Mouse (Mus musculus) midbrain, embryonic 11.5 days (tissue): ENCODE data around the gene Tmem161a. TPM values are rescaled to one million over a fixed set of nuclear protein-coding genes. Genes with fewer than 3 reads are reported as not detected.

Experiments
- ATAC-seq: fragments of 200-750 bp; cut with Nextera tagmentation; 2 replicates; pipeline ENCODE4 v1.8.0; 2017; ENCODE audit warnings: moderate TSS enrichment, moderate library complexity; ENCODE audit not compliant: low FRiP score
- DNase-seq: peaks from one replicate; pipeline ENCODE4 v3.0.0; 2015; ENCODE audit warnings: low spot score; ENCODE audit errors: missing footprints
- H3K27ac ChIP-seq: fragments of 300-500 bp; sonication (generic); 2 replicates; pipeline ENCODE4 v1.5.1; 2014; ENCODE audit warnings: low read depth, low read length
- H3K27me3 ChIP-seq: fragments of 300-500 bp; sonication (generic); 2 replicates; pipeline ENCODE4 v1.6.1; 2014; ENCODE audit warnings: mild to moderate bottlenecking, low read length, moderate library complexity, mixed read lengths; ENCODE audit not compliant: control insufficient read depth, insufficient read depth
- H3K36me3 ChIP-seq: fragments of 300-500 bp; sonication (generic); 2 replicates; pipeline ENCODE4 v1.6.1; 2014; ENCODE audit warnings: mild to moderate bottlenecking, low read length, moderate library complexity, mixed read lengths; ENCODE audit not compliant: control insufficient read depth, insufficient read depth
- H3K4me1 ChIP-seq: fragments of 300-500 bp; sonication (generic); 2 replicates; pipeline ENCODE4 v1.6.1; 2014; ENCODE audit warnings: low read length; ENCODE audit not compliant: control insufficient read depth, insufficient read depth
- H3K4me2 ChIP-seq: fragments of 300-500 bp; sonication (generic); 2 replicates; pipeline ENCODE4 v1.6.1; 2014; ENCODE audit warnings: mild to moderate bottlenecking, moderate library complexity
- H3K4me3 ChIP-seq: fragments of 300-500 bp; sonication (generic); 2 replicates; pipeline ENCODE4 v1.5.1; 2014; ENCODE audit warnings: low read depth, low read length
- H3K9ac ChIP-seq: fragments of 300-500 bp; sonication (generic); 2 replicates; pipeline ENCODE4 v1.6.1; 2014; ENCODE audit warnings: low read length
- H3K9me3 ChIP-seq: fragments of 300-500 bp; sonication (generic); 2 replicates; pipeline ENCODE4 v1.6.1; 2016; ENCODE audit warnings: low read length; ENCODE audit not compliant: control insufficient read depth
- WGBS: fragments of 180-500 bp; shearing (Covaris S2); extraction: QIAGEN DNeasy Blood & Tissue Kit; methylation state at CpG from one replicate; pipeline ENCODE4 v1.1.7; 2014; 5-methylcytosine and 5-hydroxymethylcytosine counted together
- polyA plus RNA-seq: library from polyadenylated mRNA; unstranded; fragments of >200 nt; fragmentation: Nextera tagmentation; extraction: Ambion mirVana; gene quantifications from 2 replicates; pipeline ENCODE4 v1.2.1, GENCODE M21; 2014

Tmem161a gene
- polyA plus RNA-seq, 1 experiment from 2014 or later, result 33.3 TPM

DNA sequence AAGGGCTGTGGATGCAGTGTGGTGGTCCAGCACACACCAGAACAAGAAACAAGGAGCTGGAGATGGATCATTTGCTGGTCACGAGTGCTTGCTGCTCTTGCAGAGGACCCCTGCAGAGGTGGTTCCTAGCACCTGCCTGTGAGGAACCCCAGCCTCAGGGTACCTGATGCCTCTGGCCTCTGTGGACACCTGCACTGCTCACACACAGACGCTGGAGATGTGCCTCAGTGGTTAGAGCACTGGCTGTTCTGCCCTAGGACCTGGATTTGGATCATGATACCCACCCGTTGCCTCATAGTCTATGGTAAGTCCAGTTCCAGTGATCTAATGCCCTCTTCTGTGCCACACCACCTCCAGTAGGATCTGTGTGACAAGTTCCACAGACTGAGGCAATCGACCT, 35.6 kb upstream of the Tmem161a start:
- Histone ChIP-seq H3K4me3 (no peak overlapping the region), H3K9me3 (no peaks in the 10 kb centered on the region), H3K36me3 (peaks cover 4% of the 10 kb centered on the region), H3K9ac (no peak overlapping the region), H3K4me1 (peaks cover 20% of the 10 kb centered on the region), H3K27ac (no peak overlapping the region), H3K4me2 (no peak overlapping the region), H3K27me3 (no peaks in the 10 kb centered on the region)
- ATAC-seq (no peak), DNase-seq (peak; percentile 54)
- WGBS, result 79% methylated on average over 4 of the region's 4 CpGs

- Histone ChIP-seq H3K4me2 (peak overlapping the region; percentile 81), H3K4me1 (peaks cover 17% of the 10 kb centered on the region), H3K27me3 (no peaks in the 10 kb centered on the region), H3K36me3 (peaks cover 4% of the 10 kb centered on the region), H3K9ac (no peak overlapping the region; the same call in 1 of the 2 replicates), H3K9me3 (no peaks in the 10 kb centered on the region), H3K4me3 (no peak overlapping the region), H3K27ac (no peak overlapping the region)
- ATAC-seq, result no peak
- WGBS, result 85% methylated on average over 4 of the region's 4 CpGs
- peak; percentile 28 for DNase-seq
These were observed 34.3 kb upstream of the Tmem161a start for GRCm38 (mm10) chr8:70137890-70138289.

GRCm38 (mm10) chr8:70139026-70139857, 32.9 kb upstream of the Tmem161a start, which contains the start of the genes Rfxank, Borcs8 and Mef2b:
Gene Rfxank (minus strand): TSS chr8:70139154.
Gene Borcs8 (plus strand): TSS chr8:70139499.
Gene Mef2b (plus strand): TSS chr8:70139711.
- Histone ChIP-seq H3K36me3 (no peaks in the 10 kb centered on the region), H3K27ac (peak within 1 kb of the TSS; percentile 10), H3K9me3 (no peaks in the 10 kb centered on the region), H3K4me3 (peak within 1 kb of the TSS; percentile 60), H3K9ac (peak within 1 kb of the TSS; percentile 74), H3K4me2 (peak within 1 kb of the TSS; percentile 81), H3K4me1 (peaks cover 17% of the 10 kb centered on the region), H3K27me3 (no peaks in the 10 kb centered on the region)
- ATAC-seq (peak; percentile 98), DNase-seq (peak; percentile 100)
- WGBS, result under 1% methylated on average over 46 of the region's 46 CpGs

DNA sequence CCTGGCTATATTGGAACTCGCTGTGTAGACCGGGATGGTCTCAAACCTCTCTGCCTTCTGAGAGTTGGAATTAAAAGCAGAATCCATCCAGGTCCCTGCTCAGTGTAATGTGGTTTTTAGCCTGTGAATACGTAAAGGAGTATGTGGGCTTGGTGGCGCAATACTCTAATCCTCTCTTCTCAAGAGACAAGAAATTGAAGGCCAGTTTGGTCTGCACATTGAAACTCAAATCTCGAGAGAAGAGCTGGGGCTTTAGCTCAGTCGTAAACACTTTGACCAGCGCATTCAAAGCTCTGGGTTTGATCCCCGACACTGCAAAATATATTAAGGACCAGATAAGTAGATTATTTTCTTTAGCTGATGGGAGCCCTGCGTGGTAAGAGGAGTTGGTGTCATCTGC, 32.2 kb upstream of the Tmem161a start:
- WGBS, result 11% methylated on average over 9 of the region's 9 CpGs
- Histone ChIP-seq H3K9me3 (no peaks in the 10 kb centered on the region), H3K27ac (peak overlapping the region; percentile 10; the same call in 1 of the 2 replicates), H3K4me1 (peaks cover 17% of the 10 kb centered on the region), H3K4me2 (peak overlapping the region; percentile 81), H3K36me3 (no peaks in the 10 kb centered on the region), H3K27me3 (no peaks in the 10 kb centered on the region), H3K4me3 (peak overlapping the region; percentile 60), H3K9ac (peak overlapping the region; percentile 74)
- ATAC-seq (0 out of 2 replicates have a peak, but pooled peaks have one; percentile 1), DNase-seq (no peak)

DNA sequence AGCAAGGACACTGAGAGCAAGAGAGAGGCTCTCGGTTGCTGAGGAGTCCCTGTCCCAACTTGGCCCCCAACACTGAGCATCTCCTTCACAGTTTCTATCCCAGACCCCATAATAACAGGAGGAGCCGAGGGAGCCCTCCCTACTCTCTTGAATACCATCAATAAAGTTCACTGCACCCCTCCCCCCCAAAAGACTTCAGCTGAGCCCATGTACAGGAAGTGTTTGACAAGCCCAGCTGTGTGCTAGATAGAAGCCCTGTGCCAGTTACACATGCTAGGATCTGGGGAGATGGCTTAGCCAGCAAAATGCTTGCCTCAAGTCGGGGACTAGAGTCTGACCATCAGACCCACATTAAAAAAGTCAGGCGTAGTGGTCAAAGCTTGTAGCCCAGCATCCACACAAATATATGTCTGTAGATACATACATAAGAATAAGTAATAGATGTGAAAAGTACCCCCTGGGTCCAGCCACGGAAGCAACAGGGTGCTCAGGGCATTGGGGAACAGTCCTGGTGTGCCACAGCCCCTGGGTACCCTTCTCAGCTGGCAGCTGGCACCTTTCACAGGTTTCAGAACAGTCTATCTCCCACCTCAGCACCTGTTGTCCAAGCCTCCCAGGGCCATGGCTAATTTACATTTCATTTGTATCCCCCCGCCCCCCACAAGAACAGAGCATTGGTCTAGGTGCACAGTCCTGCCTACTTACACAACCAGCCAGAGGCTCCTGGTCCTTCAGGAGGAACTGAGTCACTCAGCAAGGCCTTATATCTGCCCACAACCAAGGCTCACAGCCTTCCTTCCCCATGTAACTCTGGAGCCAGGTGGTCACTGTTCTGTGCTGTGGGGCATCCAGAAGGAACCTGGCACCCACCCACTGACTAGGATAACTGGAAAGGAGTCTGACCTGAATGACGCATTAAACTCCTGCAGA, 24.2 kb upstream of the Tmem161a start:
- Histone ChIP-seq H3K27me3 (no peaks in the 10 kb centered on the region), H3K4me1 (peaks cover 4% of the 10 kb centered on the region), H3K36me3 (peaks cover 5% of the 10 kb centered on the region; the same call in 1 of the 2 replicates), H3K4me3 (no peak overlapping the region), H3K27ac (no peak overlapping the region), H3K9me3 (no peaks in the 10 kb centered on the region), H3K4me2 (no peak overlapping the region), H3K9ac (no peak overlapping the region)
- ATAC-seq (no peak), DNase-seq (peak; percentile 69)
- WGBS, result 84% methylated on average over 7 of the region's 7 CpGs

DNA sequence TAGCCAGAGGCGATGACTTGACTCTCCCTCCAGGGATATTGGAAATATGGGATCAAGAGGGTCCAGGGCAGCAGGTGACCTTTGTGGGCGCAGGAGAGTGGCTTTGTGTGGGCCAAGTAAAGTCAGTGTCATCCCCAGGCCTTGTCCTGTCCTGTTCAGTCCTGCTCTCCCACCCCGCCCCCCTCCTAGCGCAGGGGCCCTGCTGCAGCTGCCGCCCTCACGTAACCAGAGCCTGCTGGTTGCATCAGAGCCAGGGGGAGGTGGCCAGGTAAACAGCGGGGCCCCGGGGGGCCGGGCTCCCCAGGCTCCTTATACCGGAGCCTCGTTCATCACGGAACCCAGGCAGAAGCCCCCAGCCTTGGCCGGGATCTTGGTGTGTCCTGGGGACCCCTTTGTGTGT, 22.0 kb upstream of the Tmem161a start:
- no peak for ATAC-seq
- Histone ChIP-seq H3K4me1 (peaks cover 4% of the 10 kb centered on the region), H3K27me3 (no peaks in the 10 kb centered on the region), H3K9me3 (no peaks in the 10 kb centered on the region), H3K36me3 (peaks cover 5% of the 10 kb centered on the region; the same call in 1 of the 2 replicates), H3K4me2 (no peak overlapping the region), H3K27ac (no peak overlapping the region), H3K4me3 (no peak overlapping the region), H3K9ac (no peak overlapping the region)
- peak; percentile 85 for DNase-seq
- 18% methylated on average over 13 of the region's 13 CpGs for WGBS

DNA sequence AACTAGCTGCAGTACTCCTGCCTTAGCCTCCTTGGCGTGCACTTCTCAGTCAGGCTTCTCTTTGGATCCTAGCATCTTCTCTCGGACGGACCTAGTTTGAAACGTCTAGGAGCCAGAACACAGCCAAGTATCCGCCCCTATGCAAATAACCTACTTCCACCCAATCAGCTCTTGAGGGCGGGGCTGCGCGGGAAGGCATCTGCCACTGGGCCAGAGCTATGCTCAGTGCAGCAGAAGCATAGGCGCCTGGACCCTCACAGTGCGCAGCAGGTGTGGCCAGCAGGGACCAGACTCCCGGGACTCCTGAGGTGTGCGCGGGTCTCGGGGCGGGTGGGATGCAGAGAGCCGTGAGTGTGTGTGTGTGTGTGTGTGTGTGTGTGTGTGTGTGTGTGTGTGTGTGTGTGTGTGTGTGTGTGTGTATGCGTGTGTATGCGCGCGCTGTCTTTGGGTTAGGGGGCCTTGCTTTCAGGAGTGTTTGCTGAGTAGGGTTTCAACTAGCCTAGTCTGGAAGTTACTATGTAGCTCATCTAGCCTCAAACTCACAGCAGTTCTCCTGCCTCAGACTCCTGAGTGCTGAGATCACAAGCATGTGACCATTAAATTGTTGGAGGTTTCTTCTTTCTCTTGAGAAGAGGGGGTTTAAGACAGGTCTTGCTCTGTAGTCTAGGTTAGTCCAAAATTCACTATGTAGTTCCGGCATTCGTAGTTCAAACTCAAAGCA, 19.5 kb upstream of the Tmem161a start:
- DNase-seq (peak; percentile 93), ATAC-seq (peak; percentile 94)
- H3K9me3 ChIP-seq, result no peaks in the 10 kb centered on the region
- no peak overlapping the region for H3K9ac ChIP-seq
- peak overlapping the region; percentile 29 for H3K4me2 ChIP-seq
- H3K36me3 ChIP-seq, result no peaks in the 10 kb centered on the region
- peaks cover 4% of the 10 kb centered on the region for H3K4me1 ChIP-seq
- 13% methylated on average over 22 of the region's 22 CpGs for WGBS
- no peaks in the 10 kb centered on the region for H3K27me3 ChIP-seq
- H3K27ac ChIP-seq, result no peak overlapping the region
- H3K4me3 ChIP-seq, result no peak overlapping the region

DNA sequence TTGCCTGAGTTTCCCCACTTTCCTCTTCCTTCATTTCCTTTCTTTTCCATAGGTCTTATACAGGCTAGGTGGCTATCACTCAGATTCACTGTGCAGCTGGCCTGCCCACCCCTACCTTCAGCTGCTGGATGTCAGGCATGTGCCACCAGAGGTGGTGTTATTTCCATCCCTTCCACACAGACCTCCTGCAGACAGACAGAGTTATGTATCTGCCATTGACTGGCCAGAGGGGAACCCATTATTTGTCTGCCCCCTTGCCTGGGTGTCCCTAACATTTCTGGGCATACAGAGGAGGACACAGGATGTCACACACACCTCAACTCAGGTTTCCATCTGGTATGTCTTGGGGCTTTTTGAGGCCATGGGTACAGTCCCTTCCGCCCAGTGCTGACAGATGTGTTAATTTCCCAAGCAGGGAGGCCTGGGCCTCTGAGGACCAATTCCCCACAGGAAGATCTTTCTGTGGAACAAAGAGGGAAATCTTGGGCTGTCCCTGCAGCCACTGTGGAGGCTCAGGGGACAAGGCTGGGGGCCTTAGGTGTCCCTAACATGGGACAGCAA, 14.8 kb upstream of the Tmem161a start:
- Histone ChIP-seq H3K4me2 (no peak overlapping the region), H3K4me3 (no peak overlapping the region), H3K27ac (0 out of 2 replicates have a peak overlapping the region, but pooled peaks have one; percentile 14), H3K9me3 (no peaks in the 10 kb centered on the region), H3K4me1 (peaks cover 3% of the 10 kb centered on the region), H3K36me3 (no peaks in the 10 kb centered on the region), H3K9ac (no peak overlapping the region), H3K27me3 (no peaks in the 10 kb centered on the region)
- no peak for ATAC-seq
- 88% methylated on average over 1 of the region's 1 CpGs for WGBS
- DNase-seq, result peak; percentile 53
